Mouse (Mus musculus): ENCODE results near the gene Tnrc6b. TPM values are rescaled to one million over a fixed set of nuclear protein-coding genes. Genes with fewer than 3 reads are reported as not detected.

Tnrc6b gene
- polyA plus RNA-seq, 1 experiment = 13.3 TPM

DNA sequence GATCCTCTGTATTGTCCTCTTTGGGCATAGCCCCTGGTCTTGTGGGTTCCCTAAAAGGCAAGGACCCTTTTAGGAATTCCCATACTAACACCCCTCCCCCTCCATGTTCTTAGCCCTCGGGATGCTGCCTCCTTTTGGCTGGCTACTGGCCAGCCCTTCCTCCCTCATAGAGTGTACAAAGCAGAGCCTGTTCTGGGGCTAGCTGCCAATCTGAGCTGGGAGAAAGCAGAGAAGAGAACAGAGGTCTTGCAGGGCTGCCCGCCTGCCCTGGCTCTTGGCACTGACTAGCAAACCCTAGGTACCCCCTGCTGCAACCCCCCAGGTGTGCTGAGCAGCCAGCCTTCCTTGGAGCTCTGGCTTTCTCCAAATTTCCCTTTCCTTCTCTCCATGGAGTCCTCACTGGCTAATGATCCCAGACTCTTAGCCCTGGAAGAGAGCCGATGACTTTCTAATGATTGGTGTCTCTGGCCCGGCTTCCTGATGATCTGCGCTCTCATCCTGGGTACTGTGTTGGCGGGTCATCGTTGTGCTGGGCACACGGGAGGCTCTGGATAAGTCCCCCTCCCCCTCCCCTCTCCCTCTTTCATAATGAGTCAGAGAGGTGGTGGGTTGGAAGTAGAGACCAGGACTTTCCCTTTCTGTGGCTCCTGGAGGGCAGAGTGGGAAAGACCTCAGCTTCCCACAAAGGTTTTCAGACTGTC, 31.4 kb upstream of the Tnrc6b start:
- no peak overlapping the region for H3K4me3 ChIP-seq (ENCODE audit: low read depth, low read length)
- WGBS = 17% methylated on average over 8 of the region's 8 CpGs
- H3K36me3 ChIP-seq (ENCODE audit: control insufficient read depth, insufficient read depth, low read length) = no peaks in the 10 kb centered on the region
- H3K4me1 ChIP-seq (ENCODE audit: control insufficient read depth, insufficient read depth, insufficient read length, low read length) = peaks cover 49% of the 10 kb centered on the region
- no peak for TF ChIP-seq POLR2A (IDR thresholded peaks at IDR 0.05; ENCODE audit: low read depth, low read length)
- TF ChIP-seq CTCF (IDR thresholded peaks at IDR 0.05; ENCODE audit: extremely low read depth, insufficient read length, insufficient replicate concordance, low read depth, low read length) = no peak
- H3K27me3 ChIP-seq (ENCODE audit: control insufficient read depth, insufficient read depth, low read length) = no peaks in the 10 kb centered on the region
- 0 out of 2 replicates have a peak overlapping the region, but pooled peaks have one; percentile 11 for H3K27ac ChIP-seq (ENCODE audit: insufficient read depth, low read depth, low read length)

DNA sequence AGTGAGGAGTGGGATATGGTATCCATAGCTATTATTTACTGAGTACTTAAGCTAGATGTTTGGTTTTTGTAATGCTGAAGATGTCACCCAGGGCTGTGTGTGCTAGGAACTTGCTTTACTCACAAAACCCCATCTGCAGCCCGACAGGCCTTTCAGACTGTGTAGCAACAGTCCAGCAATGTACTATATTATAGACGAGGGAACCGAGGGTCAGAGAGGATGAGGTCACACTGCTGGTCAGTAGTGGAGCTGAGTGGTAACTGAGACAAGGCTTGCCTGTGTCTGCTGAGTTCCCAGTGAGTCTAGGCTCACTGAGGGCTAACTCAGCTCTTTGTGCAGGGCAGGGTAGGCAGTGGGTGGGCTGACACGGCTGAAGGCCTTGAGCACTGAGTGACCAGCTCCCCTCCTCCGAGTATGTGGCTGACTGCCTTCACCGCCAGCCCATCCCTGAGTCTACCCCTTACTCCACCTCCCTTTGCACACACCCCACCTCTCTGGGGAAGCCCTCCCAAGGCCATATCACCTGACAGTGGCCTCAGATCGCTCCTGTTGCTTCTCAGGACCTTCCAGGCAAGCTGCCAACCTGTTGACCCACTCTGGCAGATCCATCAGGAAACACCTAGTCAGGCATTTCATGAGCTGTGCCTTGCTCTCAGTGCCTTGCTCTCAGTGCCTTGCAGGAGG, 30.6 kb upstream of the Tnrc6b start:
- no peaks in the 10 kb centered on the region for H3K36me3 ChIP-seq (ENCODE audit: control insufficient read depth, insufficient read depth, low read length)
- no peak overlapping the region for H3K4me3 ChIP-seq (ENCODE audit: low read depth, low read length)
- TF ChIP-seq POLR2A (IDR thresholded peaks at IDR 0.05; ENCODE audit: low read depth, low read length) (no peak), CTCF (IDR thresholded peaks at IDR 0.05; ENCODE audit: extremely low read depth, insufficient read length, insufficient replicate concordance, low read depth, low read length) (no peak)
- H3K4me1 ChIP-seq (ENCODE audit: control insufficient read depth, insufficient read depth, insufficient read length, low read length) = peaks cover 46% of the 10 kb centered on the region
- H3K27me3 ChIP-seq (ENCODE audit: control insufficient read depth, insufficient read depth, low read length) = no peaks in the 10 kb centered on the region
- H3K27ac ChIP-seq (ENCODE audit: insufficient read depth, low read depth, low read length) = no peak overlapping the region
- 37% methylated on average over 7 of the region's 7 CpGs for WGBS

- Histone ChIP-seq H3K4me1 (ENCODE audit: control insufficient read depth, insufficient read depth, insufficient read length, low read length) (peaks cover 41% of the 10 kb centered on the region), H3K27me3 (ENCODE audit: control insufficient read depth, insufficient read depth, low read length) (no peaks in the 10 kb centered on the region), H3K36me3 (ENCODE audit: control insufficient read depth, insufficient read depth, low read length) (no peaks in the 10 kb centered on the region), H3K4me3 (ENCODE audit: low read depth, low read length) (no peak overlapping the region), H3K27ac (ENCODE audit: insufficient read depth, low read depth, low read length) (peak overlapping the region; percentile 41; the same call in 1 of the 2 replicates)
- TF ChIP-seq POLR2A (IDR thresholded peaks at IDR 0.05; ENCODE audit: low read depth, low read length) (no peak), CTCF (IDR thresholded peaks at IDR 0.05; ENCODE audit: extremely low read depth, insufficient read length, insufficient replicate concordance, low read depth, low read length) (no peak)
- 57% methylated on average over 4 of the region's 4 CpGs for WGBS
Measured at GRCm38 (mm10) chr15:80681466-80681881, 29.6 kb upstream of the Tnrc6b start.

DNA sequence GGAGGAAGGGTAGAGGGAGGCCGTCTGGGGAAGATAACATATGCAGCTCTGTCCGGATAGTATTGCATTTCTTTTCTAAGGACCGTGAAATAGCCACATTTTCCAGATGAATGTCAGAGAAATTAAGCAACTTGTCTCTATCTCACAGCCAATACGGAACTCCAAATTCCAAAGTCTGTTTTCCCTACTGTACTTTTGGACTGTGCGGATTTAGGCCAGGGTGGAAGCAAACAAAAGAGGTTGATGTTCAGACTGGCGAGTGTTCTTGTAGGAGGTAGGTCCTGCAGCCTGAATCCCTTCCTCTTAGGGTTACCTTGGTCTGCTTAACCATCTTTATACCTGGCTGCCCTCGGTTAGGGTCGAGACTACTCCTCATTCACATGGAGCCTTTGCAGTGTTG, 28.8 kb upstream of the Tnrc6b start:
- Histone ChIP-seq H3K27ac (ENCODE audit: insufficient read depth, low read depth, low read length) (peak overlapping the region; percentile 41), H3K27me3 (ENCODE audit: control insufficient read depth, insufficient read depth, low read length) (no peaks in the 10 kb centered on the region), H3K36me3 (ENCODE audit: control insufficient read depth, insufficient read depth, low read length) (0 out of 2 replicates have a peak, but pooled peaks cover 2% of the 10 kb centered on the region), H3K4me1 (ENCODE audit: control insufficient read depth, insufficient read depth, insufficient read length, low read length) (peaks cover 41% of the 10 kb centered on the region), H3K4me3 (ENCODE audit: low read depth, low read length) (no peak overlapping the region)
- TF ChIP-seq CTCF (IDR thresholded peaks at IDR 0.05; ENCODE audit: extremely low read depth, insufficient read length, insufficient replicate concordance, low read depth, low read length) = no peak
- no peak for TF ChIP-seq POLR2A (IDR thresholded peaks at IDR 0.05; ENCODE audit: low read depth, low read length)
- 22% methylated on average over 8 of the region's 8 CpGs for WGBS

DNA sequence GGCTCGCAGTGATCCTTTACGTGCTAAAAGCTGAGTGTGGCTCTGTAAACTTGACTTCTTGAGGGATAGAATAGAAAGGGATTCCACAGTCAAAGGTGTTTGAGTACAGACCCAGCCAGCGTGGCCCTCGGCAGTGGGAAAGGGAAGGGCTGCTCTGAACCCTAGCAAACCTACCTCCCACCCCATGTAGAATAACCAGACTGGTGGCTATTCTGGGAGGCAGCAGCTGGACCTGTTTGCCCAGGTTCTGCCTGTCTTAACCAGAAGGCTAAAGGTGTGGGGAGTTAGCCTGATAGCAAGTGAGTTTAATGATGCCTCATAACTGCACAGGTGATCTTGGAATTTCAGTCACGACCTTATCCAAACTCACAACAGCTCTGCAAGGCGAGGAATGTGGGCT, 28.0 kb upstream of the Tnrc6b start:
- no peaks in the 10 kb centered on the region for H3K27me3 ChIP-seq (ENCODE audit: control insufficient read depth, insufficient read depth, low read length)
- H3K27ac ChIP-seq (ENCODE audit: insufficient read depth, low read depth, low read length) = peak overlapping the region; percentile 6; the same call in 1 of the 2 replicates
- H3K36me3 ChIP-seq (ENCODE audit: control insufficient read depth, insufficient read depth, low read length) = 0 out of 2 replicates have a peak, but pooled peaks cover 2% of the 10 kb centered on the region
- TF ChIP-seq POLR2A (IDR thresholded peaks at IDR 0.05; ENCODE audit: low read depth, low read length) = no peak
- TF ChIP-seq CTCF (IDR thresholded peaks at IDR 0.05; ENCODE audit: extremely low read depth, insufficient read length, insufficient replicate concordance, low read depth, low read length) = no peak
- no peak overlapping the region for H3K4me3 ChIP-seq (ENCODE audit: low read depth, low read length)
- 37% methylated on average over 6 of the region's 6 CpGs for WGBS
- peaks cover 43% of the 10 kb centered on the region for H3K4me1 ChIP-seq (ENCODE audit: control insufficient read depth, insufficient read depth, insufficient read length, low read length)

- Histone ChIP-seq H3K27ac (ENCODE audit: insufficient read depth, low read depth, low read length) (no peak overlapping the region), H3K4me3 (ENCODE audit: low read depth, low read length) (no peak overlapping the region), H3K36me3 (ENCODE audit: control insufficient read depth, insufficient read depth, low read length) (0 out of 2 replicates have a peak, but pooled peaks cover 2% of the 10 kb centered on the region), H3K27me3 (ENCODE audit: control insufficient read depth, insufficient read depth, low read length) (no peaks in the 10 kb centered on the region), H3K4me1 (ENCODE audit: control insufficient read depth, insufficient read depth, insufficient read length, low read length) (peaks cover 43% of the 10 kb centered on the region)
- TF ChIP-seq POLR2A (IDR thresholded peaks at IDR 0.05; ENCODE audit: low read depth, low read length) = no peak
- no peak for TF ChIP-seq CTCF (IDR thresholded peaks at IDR 0.05; ENCODE audit: extremely low read depth, insufficient read length, insufficient replicate concordance, low read depth, low read length)
- WGBS = 76% methylated on average over 3 of the region's 3 CpGs
Measured at GRCm38 (mm10) chr15:80683990-80684389, 27.1 kb upstream of the Tnrc6b start.
